Mouse (Mus musculus) midbrain, embryonic 14.5 days (tissue): Measurements from ENCODE around the gene Tmem179. TPM values are rescaled to one million over a fixed set of nuclear protein-coding genes. Genes with fewer than 3 reads are reported as not detected.
A peak's percentile ranks its signal among the peaks of the same experiment; 100 is the strongest.

Experiments
- ATAC-seq: fragments of 200-750 bp; cut with Nextera tagmentation; 2 replicates; pipeline ENCODE4 v1.8.0; 2017; ENCODE audit warnings: moderate number of reproducible peaks, moderate library complexity; ENCODE audit not compliant: low FRiP score, low TSS enrichment
- DNase-seq: peaks from one replicate; pipeline ENCODE4 v3.0.0-alpha.2; 2015
- H3K27ac ChIP-seq: fragments of 300-500 bp; sonication (generic); replicated peaks from 2 replicates; pipeline ENCODE4 v1.5.1; 2014; ENCODE audit warnings: mild to moderate bottlenecking, low read depth, low read length, moderate library complexity
- H3K27me3 ChIP-seq: fragments of 300-500 bp; sonication (generic); 2 replicates; pipeline ENCODE4 v1.6.1; 2014; ENCODE audit warnings: low read length, control low read depth, mixed read lengths; ENCODE audit not compliant: control insufficient read depth, insufficient read depth
- H3K36me3 ChIP-seq: fragments of 300-500 bp; sonication (generic); 2 replicates; pipeline ENCODE4 v1.6.1; 2014; ENCODE audit warnings: low read length, control low read depth; ENCODE audit not compliant: control insufficient read depth, insufficient read depth
- H3K4me1 ChIP-seq: fragments of 300-500 bp; sonication (generic); 2 replicates; pipeline ENCODE4 v1.6.1; 2014; ENCODE audit warnings: mild to moderate bottlenecking, antibody characterized with exemption, low read length, control low read depth; ENCODE audit not compliant: control insufficient read depth, insufficient read depth
- H3K4me2 ChIP-seq: fragments of 300-500 bp; sonication (generic); 2 replicates; pipeline ENCODE4 v1.6.1; 2014; ENCODE audit warnings: mild to moderate bottlenecking, low read length, moderate library complexity
- H3K4me3 ChIP-seq: fragments of 300-500 bp; sonication (generic); replicated peaks from 2 replicates; pipeline ENCODE4 v1.5.1; 2014; ENCODE audit warnings: low read depth, low read length
- H3K9ac ChIP-seq: fragments of 300-500 bp; sonication (generic); replicated peaks from 2 replicates; pipeline ENCODE4 v1.6.1; 2014; ENCODE audit warnings: mild to moderate bottlenecking, low read length, moderate library complexity
- H3K9me3 ChIP-seq: fragments of 300-500 bp; sonication (generic); 2 replicates; pipeline ENCODE4 v1.6.1; 2016; ENCODE audit warnings: low read length, control low read depth, mixed read lengths; ENCODE audit not compliant: control insufficient read depth
- WGBS: fragments of 180-500 bp; shearing (Covaris S2); extraction: QIAGEN DNeasy Blood & Tissue Kit; methylation state at CpG from one replicate; pipeline ENCODE4 v1.1.7; 2014; 5-methylcytosine and 5-hydroxymethylcytosine counted together
- polyA plus RNA-seq: library from polyadenylated mRNA; unstranded; fragments of >200 nt; fragmentation: Nextera tagmentation; extraction: Ambion mirVana; gene quantifications from 2 replicates; pipeline ENCODE4 v1.2.1, GENCODE M21; 2014

Gene Tmem179
- polyA plus RNA-seq, 1 experiment from 2014 or later = 50.7 TPM

- H3K4me1 ChIP-seq = no peaks in the 10 kb centered on the region
- WGBS = 88% methylated on average over 8 of the region's 8 CpGs
- H3K4me3 ChIP-seq = no peak overlapping the region
- DNase-seq (no peak), ATAC-seq (no peak)
- H3K27me3 ChIP-seq = no peaks in the 10 kb centered on the region
- no peak overlapping the region for H3K9ac ChIP-seq
- no peak overlapping the region for H3K27ac ChIP-seq
- 0 out of 2 replicates have a peak, but pooled peaks cover 3% of the 10 kb centered on the region for H3K36me3 ChIP-seq
- no peaks in the 10 kb centered on the region for H3K9me3 ChIP-seq
- H3K4me2 ChIP-seq = no peak overlapping the region
These were observed 18.8 kb downstream of the Tmem179 start for GRCm38 (mm10) chr12:112497731-112498130.

GRCm38 (mm10) chr12:112496136-112496535 lies 20.4 kb downstream of the Tmem179 start:
- Histone ChIP-seq H3K27me3 (no peaks in the 10 kb centered on the region), H3K9ac (no peak overlapping the region), H3K4me3 (no peak overlapping the region), H3K9me3 (no peaks in the 10 kb centered on the region), H3K27ac (no peak overlapping the region), H3K4me2 (no peak overlapping the region), H3K36me3 (0 out of 2 replicates have a peak, but pooled peaks cover 3% of the 10 kb centered on the region), H3K4me1 (no peaks in the 10 kb centered on the region)
- no peak for ATAC-seq
- WGBS = 57% methylated on average over 5 of the region's 5 CpGs
- no peak for DNase-seq

GRCm38 (mm10) chr12:112490444-112490939 lies 26.1 kb downstream of the Tmem179 start:
- DNase-seq (no peak), ATAC-seq (no peak)
- 24% methylated on average over 3 of the region's 3 CpGs for WGBS
- H3K4me3 ChIP-seq = no peak overlapping the region
- no peaks in the 10 kb centered on the region for H3K9me3 ChIP-seq
- no peak overlapping the region for H3K4me2 ChIP-seq
- H3K27me3 ChIP-seq = no peaks in the 10 kb centered on the region
- no peaks in the 10 kb centered on the region; the same call in 1 of the 2 replicates for H3K4me1 ChIP-seq
- H3K9ac ChIP-seq = no peak overlapping the region
- H3K36me3 ChIP-seq = no peaks in the 10 kb centered on the region
- no peak overlapping the region for H3K27ac ChIP-seq

GRCm38 (mm10) chr12:112489535-112489934 lies 27.0 kb downstream of the Tmem179 start:
- 90% methylated on average over 9 of the region's 9 CpGs for WGBS
- Histone ChIP-seq H3K27me3 (no peaks in the 10 kb centered on the region), H3K9ac (no peak overlapping the region)

GRCm38 (mm10) chr12:112489134-112489533 lies 27.4 kb downstream of the Tmem179 start, which contains the start of gene A530016L24Rik:
Gene A530016L24Rik, plus strand, starts transcription at chr12:112489448.
- H3K36me3 ChIP-seq = no peaks in the 10 kb centered on the region
- ATAC-seq = no peak
- WGBS = 85% methylated on average over 8 of the region's 8 CpGs

More at GRCm38 (mm10) chr12:112489535-112489934, 27.0 kb downstream of the Tmem179 start:
- DNase-seq (no peak), ATAC-seq (no peak)
- Histone ChIP-seq H3K4me2 (no peak overlapping the region), H3K9me3 (no peaks in the 10 kb centered on the region), H3K36me3 (no peaks in the 10 kb centered on the region), H3K27ac (no peak overlapping the region), H3K4me3 (no peak overlapping the region), H3K4me1 (no peaks in the 10 kb centered on the region; the same call in 1 of the 2 replicates)

GRCm38 (mm10) chr12:112473777-112474176 lies 42.8 kb downstream of the Tmem179 start:
- 22% methylated on average over 9 of the region's 9 CpGs for WGBS
- DNase-seq (peak; percentile 93), ATAC-seq (peak; percentile 72)
- Histone ChIP-seq H3K27me3 (peaks cover 13% of the 10 kb centered on the region), H3K36me3 (no peaks in the 10 kb centered on the region), H3K27ac (no peak overlapping the region), H3K9me3 (no peaks in the 10 kb centered on the region), H3K4me3 (no peak overlapping the region), H3K4me1 (peaks cover 18% of the 10 kb centered on the region), H3K9ac (no peak overlapping the region; the same call in 1 of the 2 replicates), H3K4me2 (no peak overlapping the region)

More at GRCm38 (mm10) chr12:112489134-112489533, 27.4 kb downstream of the Tmem179 start, which contains the start of gene A530016L24Rik:
- H3K9me3 ChIP-seq = no peaks in the 10 kb centered on the region
- H3K4me3 ChIP-seq = no peak within 1 kb of the TSS
- DNase-seq = no peak
- H3K4me1 ChIP-seq = no peaks in the 10 kb centered on the region; the same call in 1 of the 2 replicates
- H3K27ac ChIP-seq = no peak within 1 kb of the TSS
- no peak within 1 kb of the TSS for H3K9ac ChIP-seq
- no peaks in the 10 kb centered on the region for H3K27me3 ChIP-seq
- no peak within 1 kb of the TSS for H3K4me2 ChIP-seq

GRCm38 (mm10) chr12:112470216-112470615 lies 46.3 kb downstream of the Tmem179 start:
- Histone ChIP-seq H3K9ac (no peak overlapping the region), H3K27ac (peak overlapping the region; percentile 68), H3K36me3 (no peaks in the 10 kb centered on the region), H3K4me3 (no peak overlapping the region), H3K4me2 (no peak overlapping the region), H3K9me3 (no peaks in the 10 kb centered on the region), H3K27me3 (peaks cover 13% of the 10 kb centered on the region), H3K4me1 (peaks cover 18% of the 10 kb centered on the region)
- ATAC-seq = no peak; the same call in 1 of the 2 replicates
- WGBS = 35% methylated on average over 5 of the region's 5 CpGs
- DNase-seq = peak; percentile 71

GRCm38 (mm10) chr12:112469393-112469792 lies 47.2 kb downstream of the Tmem179 start:
- no peak for ATAC-seq
- no peaks in the 10 kb centered on the region for H3K9me3 ChIP-seq
- no peak overlapping the region for H3K9ac ChIP-seq
- peaks cover 7% of the 10 kb centered on the region; the same call in 1 of the 2 replicates for H3K27me3 ChIP-seq
- no peak for DNase-seq
- H3K27ac ChIP-seq = peak overlapping the region; percentile 68; the same call in 1 of the 2 replicates
- H3K36me3 ChIP-seq = no peaks in the 10 kb centered on the region
- no peak overlapping the region for H3K4me3 ChIP-seq
- no peak overlapping the region for H3K4me2 ChIP-seq
- peaks cover 18% of the 10 kb centered on the region for H3K4me1 ChIP-seq
- 75% methylated on average over 7 of the region's 7 CpGs for WGBS

GRCm38 (mm10) chr12:112467387-112467786 lies 49.2 kb downstream of the Tmem179 start:
- H3K9ac ChIP-seq = no peak overlapping the region
- H3K4me3 ChIP-seq = no peak overlapping the region
- no peak for ATAC-seq
- no peak overlapping the region for H3K27ac ChIP-seq
- no peaks in the 10 kb centered on the region for H3K9me3 ChIP-seq
- peaks cover 5% of the 10 kb centered on the region; the same call in 1 of the 2 replicates for H3K27me3 ChIP-seq
- no peaks in the 10 kb centered on the region for H3K36me3 ChIP-seq
- H3K4me1 ChIP-seq = peaks cover 20% of the 10 kb centered on the region
- no peak for DNase-seq
- WGBS = 78% methylated on average over 10 of the region's 10 CpGs
- no peak overlapping the region for H3K4me2 ChIP-seq
